Mouse (Mus musculus): Measurements from ENCODE around the gene Junb.

- no peak for TF ChIP-seq CTCF (IDR thresholded peaks at IDR 0.05; ENCODE audit: low read depth, low read length)
- TF ChIP-seq EP300 (IDR thresholded peaks at IDR 0.05; ENCODE audit: insufficient read depth, low read depth, low read length), result no peak
- no peak for TF ChIP-seq POLR2A (IDR thresholded peaks at IDR 0.05; ENCODE audit: insufficient read depth, low read length)
Observed at GRCm38 (mm10) chr8:84981644-84982498, 3.4 kb upstream of the Junb start.

Measured in ES-Bruce4 (cell line).